Mouse (Mus musculus) midbrain, embryonic 12.5 days (tissue): ENCODE results near the gene Nlgn1. TPM values are rescaled to one million over a fixed set of nuclear protein-coding genes. Genes with fewer than 3 reads are reported as not detected.

Experiments
- ATAC-seq: fragments of 200-750 bp; cut with Nextera tagmentation; 2 replicates; pipeline ENCODE4 v1.8.0; 2017; ENCODE audit warnings: low read depth, moderate TSS enrichment, moderate library complexity; ENCODE audit not compliant: low FRiP score
- H3K27ac ChIP-seq: fragments of 300-500 bp; sonication (generic); replicated peaks from 2 replicates; pipeline ENCODE4 v1.5.1; 2016; ENCODE audit warnings: mild to moderate bottlenecking
- H3K27me3 ChIP-seq: fragments of 300-500 bp; sonication (generic); 2 replicates; pipeline ENCODE4 v1.6.1; 2016; ENCODE audit warnings: mild to moderate bottlenecking
- H3K36me3 ChIP-seq: fragments of 300-500 bp; sonication (generic); 2 replicates; pipeline ENCODE4 v1.6.1; 2016
- H3K4me1 ChIP-seq: fragments of 300-500 bp; sonication (generic); 2 replicates; pipeline ENCODE4 v1.6.1; 2016
- H3K4me2 ChIP-seq: fragments of 300-500 bp; sonication (generic); replicated peaks from 2 replicates; pipeline ENCODE4 v1.6.1; 2016; ENCODE audit warnings: mild to moderate bottlenecking, moderate library complexity
- H3K4me3 ChIP-seq: fragments of 300-500 bp; sonication (generic); 2 replicates; pipeline ENCODE4 v1.5.1; 2016; ENCODE audit warnings: mild to moderate bottlenecking
- H3K9ac ChIP-seq: fragments of 300-500 bp; sonication (generic); replicated peaks from 2 replicates; pipeline ENCODE4 v1.6.1; 2016; ENCODE audit warnings: mild to moderate bottlenecking, moderate library complexity
- H3K9me3 ChIP-seq: fragments of 300-500 bp; sonication (generic); 2 replicates; pipeline ENCODE4 v1.6.1; 2016; ENCODE audit warnings: mild to moderate bottlenecking
- WGBS: fragments of 180-500 bp; shearing (Covaris S2); methylation state at CpG from one replicate; pipeline ENCODE4 v1.1.7; 2016; 5-methylcytosine and 5-hydroxymethylcytosine counted together
- polyA plus RNA-seq: library from polyadenylated mRNA; unstranded; fragments of >200 nt; fragmentation: Nextera tagmentation; extraction: Ambion mirVana; gene quantifications from 2 replicates; pipeline ENCODE4 v1.2.1, GENCODE M21; 2016

Gene Nlgn1
- polyA plus RNA-seq, 1 experiment from 2014 or later, result 8.9 TPM

DNA sequence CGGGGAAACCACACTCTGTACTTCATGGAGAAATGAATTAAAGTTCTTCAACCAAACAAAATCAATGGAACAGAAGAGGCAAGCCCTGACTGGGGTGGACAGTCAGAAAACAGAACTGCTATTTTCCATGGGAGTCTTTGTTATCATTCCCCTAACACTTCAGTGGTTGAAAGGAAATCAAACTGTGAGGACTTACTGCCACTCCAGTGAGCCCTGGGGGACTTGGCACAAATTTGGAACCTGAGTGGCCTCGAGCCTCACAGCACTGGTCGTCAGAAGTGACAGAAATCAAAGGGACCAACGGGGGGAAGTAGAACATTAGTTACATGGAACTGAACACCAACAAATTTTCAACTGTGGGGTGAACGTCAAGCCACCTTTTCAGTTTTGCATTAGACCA lies 34.4 kb downstream of the Nlgn1 start:
- Histone ChIP-seq H3K27me3 (no peaks in the 10 kb centered on the region), H3K27ac (no peak overlapping the region), H3K9ac (no peak overlapping the region), H3K4me3 (no peak overlapping the region), H3K9me3 (no peaks in the 10 kb centered on the region), H3K4me2 (no peak overlapping the region), H3K36me3 (no peaks in the 10 kb centered on the region), H3K4me1 (no peaks in the 10 kb centered on the region)
- 54% methylated on average over 5 of the region's 5 CpGs for WGBS
- no peak for ATAC-seq

DNA sequence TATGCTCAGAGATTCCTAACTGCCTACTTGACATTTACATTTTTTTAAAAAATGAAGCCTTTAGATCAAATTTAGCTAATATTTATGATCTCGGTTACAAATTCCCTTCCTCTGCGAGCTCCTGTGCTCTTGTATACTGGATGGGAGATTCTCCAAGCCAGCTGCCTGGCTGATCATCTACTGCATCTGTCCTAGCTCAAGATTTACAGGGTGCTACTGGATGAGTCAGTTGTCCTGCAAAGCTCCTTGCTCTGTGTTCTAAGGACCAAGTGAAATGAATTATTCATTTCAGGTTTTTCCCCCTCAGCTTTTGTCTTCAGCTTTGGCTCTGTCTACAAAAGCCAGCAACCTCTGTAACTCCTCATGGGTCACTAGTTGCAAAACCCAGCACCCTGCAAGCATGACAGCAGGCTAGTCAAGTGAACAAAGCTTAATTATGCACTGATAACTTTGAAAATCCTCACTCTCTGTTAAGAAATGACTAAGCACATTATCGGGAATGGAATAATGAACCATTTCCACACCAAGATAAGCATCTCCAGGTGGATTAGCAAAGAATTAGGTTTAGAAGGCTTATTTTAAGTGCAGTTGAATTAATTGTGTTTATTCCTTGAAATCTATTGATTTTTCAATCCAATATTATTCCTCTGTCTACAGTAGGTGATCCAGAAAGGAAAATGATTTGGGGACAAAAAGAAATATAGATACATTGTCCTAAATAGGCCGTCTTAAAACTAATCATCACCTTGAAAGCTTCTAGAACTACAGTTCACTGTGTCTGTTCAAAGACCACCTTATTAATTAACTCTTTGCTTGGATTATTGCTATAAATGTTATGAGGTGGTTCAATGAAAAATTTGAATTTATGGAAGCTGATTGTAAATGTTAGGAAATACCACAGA lies 61.1 kb downstream of the Nlgn1 start:
- Histone ChIP-seq H3K27me3 (0 out of 2 replicates have a peak, but pooled peaks cover 2% of the 10 kb centered on the region), H3K9me3 (no peaks in the 10 kb centered on the region), H3K4me3 (no peak overlapping the region), H3K4me2 (no peak overlapping the region), H3K27ac (no peak overlapping the region), H3K9ac (no peak overlapping the region), H3K4me1 (peaks cover 5% of the 10 kb centered on the region), H3K36me3 (no peaks in the 10 kb centered on the region)
- peak; percentile 79 for ATAC-seq
- WGBS, result 21% methylated on average over 4 of the region's 4 CpGs

- H3K27me3 ChIP-seq, result peaks cover 8% of the 10 kb centered on the region; the same call in 1 of the 2 replicates
- H3K4me3 ChIP-seq, result no peak overlapping the region
- 87% methylated on average over 7 of the region's 7 CpGs for WGBS
- no peak overlapping the region for H3K27ac ChIP-seq
- ATAC-seq, result no peak
- H3K36me3 ChIP-seq, result no peaks in the 10 kb centered on the region
- H3K9me3 ChIP-seq, result no peaks in the 10 kb centered on the region
- no peak overlapping the region for H3K9ac ChIP-seq
- H3K4me2 ChIP-seq, result no peak overlapping the region
- H3K4me1 ChIP-seq, result no peaks in the 10 kb centered on the region
Observed at GRCm38 (mm10) chr3:26246564-26246963, 85.7 kb downstream of the Nlgn1 start.

- no peak overlapping the region for H3K4me3 ChIP-seq
- H3K36me3 ChIP-seq, result no peaks in the 10 kb centered on the region
- H3K9ac ChIP-seq, result no peak overlapping the region
- no peaks in the 10 kb centered on the region for H3K9me3 ChIP-seq
- H3K27me3 ChIP-seq, result peaks cover 8% of the 10 kb centered on the region; the same call in 1 of the 2 replicates
- no peak overlapping the region for H3K27ac ChIP-seq
- H3K4me1 ChIP-seq, result no peaks in the 10 kb centered on the region
- peak; percentile 93 for ATAC-seq
- no peak overlapping the region for H3K4me2 ChIP-seq
- WGBS, result 49% methylated on average over 2 of the region's 2 CpGs
Observed at GRCm38 (mm10) chr3:26243274-26243673, 89.0 kb downstream of the Nlgn1 start.

DNA sequence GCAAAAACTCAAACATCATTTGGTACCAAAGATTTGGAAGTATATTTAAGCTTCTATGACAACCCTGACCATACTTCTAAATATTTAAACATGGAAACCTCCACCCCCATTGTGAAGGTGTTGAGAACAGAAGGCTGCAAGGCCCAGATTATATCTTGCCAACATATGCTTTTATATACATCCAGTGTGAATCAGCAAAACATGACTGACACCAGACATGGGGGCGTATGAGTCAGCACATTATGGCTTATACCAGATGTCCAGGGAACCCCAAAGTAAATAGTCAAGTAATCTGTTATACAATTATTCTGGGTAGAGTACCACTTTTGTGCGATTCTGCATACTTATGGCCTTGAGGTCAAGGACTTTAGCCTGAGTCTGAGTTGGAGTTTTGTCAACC lies 102.3 kb downstream of the Nlgn1 start:
- H3K4me2 ChIP-seq, result no peak overlapping the region
- 82% methylated on average over 2 of the region's 2 CpGs for WGBS

DNA sequence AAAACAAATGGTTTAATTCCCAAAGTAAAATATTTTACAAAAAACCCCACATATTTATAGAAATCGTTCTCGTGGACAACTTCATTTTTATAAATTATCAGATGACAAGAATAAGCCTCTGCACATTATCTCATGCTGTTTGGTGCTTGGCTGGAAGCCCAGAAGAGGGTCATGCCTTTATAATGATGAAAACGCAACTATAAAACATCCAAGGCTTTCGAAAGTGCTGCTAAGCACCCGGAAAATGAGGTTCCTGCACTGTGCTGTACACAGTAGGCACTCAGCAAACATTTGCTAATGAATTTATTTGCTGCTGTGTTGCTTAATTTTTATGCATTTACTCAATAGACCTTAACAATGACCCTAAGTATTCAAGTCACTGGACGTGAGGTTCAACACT lies 103.4 kb downstream of the Nlgn1 start:
- Histone ChIP-seq H3K4me2 (no peak overlapping the region), H3K27me3 (no peaks in the 10 kb centered on the region), H3K4me1 (no peaks in the 10 kb centered on the region), H3K27ac (no peak overlapping the region), H3K4me3 (no peak overlapping the region), H3K9ac (no peak overlapping the region), H3K36me3 (no peaks in the 10 kb centered on the region), H3K9me3 (no peaks in the 10 kb centered on the region)
- 77% methylated on average over 6 of the region's 6 CpGs for WGBS
- no peak for ATAC-seq

More for the DNA sequence above, 102.3 kb downstream of the Nlgn1 start:
- no peaks in the 10 kb centered on the region for H3K9me3 ChIP-seq
- H3K36me3 ChIP-seq, result no peaks in the 10 kb centered on the region
- H3K27me3 ChIP-seq, result no peaks in the 10 kb centered on the region
- H3K27ac ChIP-seq, result no peak overlapping the region
- H3K9ac ChIP-seq, result no peak overlapping the region
- no peak overlapping the region for H3K4me3 ChIP-seq
- ATAC-seq, result no peak
- H3K4me1 ChIP-seq, result no peaks in the 10 kb centered on the region

- no peaks in the 10 kb centered on the region for H3K9me3 ChIP-seq
- ATAC-seq, result no peak
- no peak overlapping the region for H3K4me3 ChIP-seq
- no peak overlapping the region for H3K27ac ChIP-seq
- 61% methylated on average over 4 of the region's 4 CpGs for WGBS
- no peak overlapping the region for H3K4me2 ChIP-seq
- H3K4me1 ChIP-seq, result no peaks in the 10 kb centered on the region
- no peak overlapping the region for H3K9ac ChIP-seq
- no peaks in the 10 kb centered on the region for H3K36me3 ChIP-seq
- H3K27me3 ChIP-seq, result no peaks in the 10 kb centered on the region
Observed at GRCm38 (mm10) chr3:26228172-26228781, 104.0 kb downstream of the Nlgn1 start.

DNA sequence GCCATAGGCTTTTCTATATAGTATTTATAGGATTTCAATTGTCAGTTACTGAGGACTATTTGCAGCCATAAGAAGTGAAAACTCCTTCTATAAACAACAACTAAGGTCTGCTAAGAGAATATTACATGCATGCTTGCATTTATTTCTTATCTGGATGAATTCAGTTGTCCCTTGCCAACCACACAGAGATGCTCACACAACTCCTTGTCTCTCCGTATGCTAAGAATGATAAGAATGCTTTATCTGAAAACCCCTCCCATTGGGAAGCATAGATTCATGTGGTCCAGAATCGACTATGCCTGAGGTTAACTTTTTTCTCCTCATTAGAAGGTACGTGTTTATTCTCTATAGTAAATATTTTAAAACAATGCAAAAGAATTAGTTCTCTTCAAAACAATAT lies 108.8 kb downstream of the Nlgn1 start:
- no peak for ATAC-seq

GRCm38 (mm10) chr3:26216231-26216630 lies 116.0 kb downstream of the Nlgn1 start:
- ATAC-seq, result no peak
- H3K9ac ChIP-seq, result no peak overlapping the region
- no peaks in the 10 kb centered on the region for H3K36me3 ChIP-seq
- no peaks in the 10 kb centered on the region for H3K9me3 ChIP-seq
- H3K4me1 ChIP-seq, result no peaks in the 10 kb centered on the region
- no peak overlapping the region for H3K4me3 ChIP-seq
- no peak overlapping the region for H3K27ac ChIP-seq
- WGBS, result 75% methylated on average over 5 of the region's 5 CpGs
- H3K4me2 ChIP-seq, result no peak overlapping the region
- no peaks in the 10 kb centered on the region for H3K27me3 ChIP-seq

More for the DNA sequence above, 108.8 kb downstream of the Nlgn1 start:
- WGBS, result 86% methylated on average over 3 of the region's 3 CpGs
- no peaks in the 10 kb centered on the region for H3K36me3 ChIP-seq
- no peaks in the 10 kb centered on the region for H3K27me3 ChIP-seq
- H3K4me2 ChIP-seq, result no peak overlapping the region
- no peaks in the 10 kb centered on the region for H3K9me3 ChIP-seq
- no peak overlapping the region for H3K4me3 ChIP-seq
- no peaks in the 10 kb centered on the region for H3K4me1 ChIP-seq
- no peak overlapping the region for H3K27ac ChIP-seq
- no peak overlapping the region for H3K9ac ChIP-seq

- Histone ChIP-seq H3K4me2 (no peak overlapping the region), H3K9me3 (no peaks in the 10 kb centered on the region), H3K9ac (no peak overlapping the region), H3K36me3 (no peaks in the 10 kb centered on the region), H3K27ac (no peak overlapping the region), H3K27me3 (no peaks in the 10 kb centered on the region), H3K4me3 (no peak overlapping the region), H3K4me1 (no peaks in the 10 kb centered on the region)
- no peak for ATAC-seq
- WGBS, result 93% methylated on average over 3 of the region's 3 CpGs
Observed at GRCm38 (mm10) chr3:26202702-26203101, 129.6 kb downstream of the Nlgn1 start.

DNA sequence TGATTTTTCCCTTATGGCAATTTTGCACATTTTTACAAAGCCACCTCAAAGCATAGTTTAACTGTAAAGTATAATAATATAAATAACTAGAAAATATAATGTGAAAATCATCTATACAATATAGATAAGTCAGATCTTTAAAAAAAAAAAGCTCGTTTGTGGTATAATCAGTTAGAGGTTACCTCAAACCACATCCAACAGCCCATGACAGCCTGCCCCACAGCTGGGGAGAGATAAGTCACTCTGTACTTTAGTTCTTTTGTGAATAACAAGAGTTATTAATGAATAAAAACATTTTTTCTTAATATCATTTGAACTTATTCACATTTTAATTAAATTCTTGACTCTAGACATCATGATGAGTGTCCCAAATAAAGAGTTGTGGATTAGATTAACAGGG lies 130.8 kb downstream of the Nlgn1 start:
- WGBS, result 64% methylated on average over 1 of the region's 1 CpGs
- H3K4me2 ChIP-seq, result no peak overlapping the region

DNA sequence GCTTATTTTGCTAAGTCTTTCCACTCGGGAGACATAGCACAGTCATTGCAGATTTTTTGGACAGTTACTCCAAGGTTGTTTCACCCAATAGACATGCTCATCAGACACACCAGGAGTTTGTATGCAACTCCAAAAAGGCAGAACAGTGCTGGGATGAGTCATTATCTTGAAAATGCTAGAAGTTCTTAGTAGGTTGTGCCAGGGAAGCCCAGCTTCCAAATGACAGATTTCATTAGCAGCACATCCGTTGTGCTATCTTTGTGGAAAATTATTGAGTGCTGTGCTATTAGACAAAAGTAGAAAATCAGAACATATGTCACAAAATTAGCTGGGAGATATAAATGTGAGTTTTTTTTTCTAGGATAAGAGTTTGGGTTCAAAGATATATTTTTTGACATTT lies 137.3 kb downstream of the Nlgn1 start:
- 84% methylated on average over 2 of the region's 2 CpGs for WGBS
- H3K27me3 ChIP-seq, result no peaks in the 10 kb centered on the region
- H3K4me1 ChIP-seq, result no peaks in the 10 kb centered on the region
- no peak overlapping the region for H3K27ac ChIP-seq
- no peak overlapping the region for H3K4me3 ChIP-seq
- ATAC-seq, result no peak
- no peak overlapping the region for H3K4me2 ChIP-seq
- no peaks in the 10 kb centered on the region for H3K9me3 ChIP-seq
- H3K36me3 ChIP-seq, result no peaks in the 10 kb centered on the region
- H3K9ac ChIP-seq, result no peak overlapping the region

More for the DNA sequence above, 130.8 kb downstream of the Nlgn1 start:
- Histone ChIP-seq H3K9ac (no peak overlapping the region), H3K36me3 (no peaks in the 10 kb centered on the region), H3K4me3 (no peak overlapping the region), H3K9me3 (no peaks in the 10 kb centered on the region), H3K27ac (no peak overlapping the region), H3K4me1 (no peaks in the 10 kb centered on the region), H3K27me3 (no peaks in the 10 kb centered on the region)
- no peak for ATAC-seq
